Mouse (Mus musculus) mesoderm, embryonic 11.5 days (tissue): Measurements from ENCODE around the gene Chrm4.
A peak's percentile ranks its signal among the peaks of the same experiment; 100 is the strongest.

Experiments used
- DNase-seq: peaks from one replicate; pipeline ENCODE4 v3.0.0-alpha.2; 2012; ENCODE audit warnings: low read depth, low spot score

Chrm4 gene

DNA sequence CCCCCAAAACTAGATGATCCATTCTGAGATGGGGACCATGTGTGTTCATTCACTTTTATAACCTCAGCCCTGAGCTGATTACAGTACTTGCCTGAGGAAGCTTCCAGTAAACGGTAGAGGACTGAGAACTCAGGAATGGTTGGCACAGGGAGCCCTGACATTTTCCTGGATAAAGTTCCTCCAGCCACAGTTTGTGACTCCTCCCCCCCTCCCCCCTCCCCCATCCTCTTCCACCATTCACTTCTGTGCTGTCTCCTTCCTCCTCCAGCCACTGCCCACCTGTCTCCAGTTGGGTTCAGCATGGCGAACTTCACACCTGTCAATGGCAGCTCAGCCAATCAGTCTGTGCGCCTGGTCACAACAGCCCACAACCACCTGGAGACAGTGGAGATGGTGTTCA, at the start of gene Chrm4:
TSS of gene Chrm4 (plus strand) at position 301 of the 400 bp plus-strand sequence.
- no peak for DNase-seq

DNA sequence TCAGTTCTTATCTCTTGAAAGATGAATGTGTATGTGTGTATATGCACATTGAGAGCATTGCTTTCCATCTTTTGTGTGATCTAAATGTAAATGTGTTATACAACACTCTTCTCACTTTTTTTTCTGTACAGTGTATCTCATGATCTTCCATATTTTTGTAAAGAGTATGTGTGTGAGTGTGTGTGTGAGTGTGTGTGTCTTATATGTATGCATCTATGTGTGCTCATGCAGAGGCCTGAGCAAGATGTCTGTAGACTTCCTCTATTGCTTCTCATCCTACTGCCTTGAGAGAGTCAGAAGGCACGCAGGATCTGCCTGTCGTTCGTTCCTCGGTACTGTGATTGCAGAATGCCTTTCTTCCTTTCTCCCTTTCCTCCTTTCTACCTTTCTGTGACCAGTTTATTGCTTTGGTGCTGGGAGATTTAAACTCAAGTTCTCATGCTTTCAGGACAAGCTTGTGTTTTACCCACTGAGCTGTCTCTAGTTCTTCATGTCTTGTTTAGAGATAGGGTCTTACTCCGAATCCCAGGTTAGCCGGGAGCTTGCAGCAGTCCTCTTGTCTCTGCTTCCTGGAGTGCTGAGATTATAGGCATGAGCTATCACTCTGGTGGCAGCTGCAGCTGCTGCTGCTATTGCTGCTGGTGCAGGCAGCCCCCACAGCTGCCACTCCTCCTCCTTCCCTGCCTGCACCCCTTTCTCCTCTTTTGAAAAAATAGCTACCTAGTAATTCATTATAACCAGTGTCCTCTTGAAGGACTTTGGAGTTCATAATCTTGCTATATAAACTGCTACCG, 48.5 kb upstream of the Chrm4 start:
- DNase-seq, result no peak

DNA sequence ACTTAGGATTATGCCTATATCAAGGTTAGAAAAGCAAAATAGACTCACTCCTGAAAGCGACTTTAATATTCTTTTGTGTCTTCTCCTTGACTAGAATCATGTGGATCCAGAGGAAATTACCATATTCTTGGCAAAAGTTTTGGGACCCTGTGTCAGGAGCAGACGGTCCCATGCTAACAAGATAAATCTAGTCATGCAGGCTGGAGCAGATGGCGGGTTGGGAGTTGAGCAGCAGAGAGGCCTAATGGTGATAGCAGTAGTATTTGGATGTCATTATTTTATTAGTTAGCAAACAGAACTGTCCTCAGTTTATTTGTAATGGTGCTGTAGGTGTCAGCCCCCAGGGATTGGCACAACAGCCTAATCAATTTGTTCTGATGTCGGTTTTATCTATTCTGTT, 43.1 kb upstream of the Chrm4 start:
- no peak for DNase-seq

DNA sequence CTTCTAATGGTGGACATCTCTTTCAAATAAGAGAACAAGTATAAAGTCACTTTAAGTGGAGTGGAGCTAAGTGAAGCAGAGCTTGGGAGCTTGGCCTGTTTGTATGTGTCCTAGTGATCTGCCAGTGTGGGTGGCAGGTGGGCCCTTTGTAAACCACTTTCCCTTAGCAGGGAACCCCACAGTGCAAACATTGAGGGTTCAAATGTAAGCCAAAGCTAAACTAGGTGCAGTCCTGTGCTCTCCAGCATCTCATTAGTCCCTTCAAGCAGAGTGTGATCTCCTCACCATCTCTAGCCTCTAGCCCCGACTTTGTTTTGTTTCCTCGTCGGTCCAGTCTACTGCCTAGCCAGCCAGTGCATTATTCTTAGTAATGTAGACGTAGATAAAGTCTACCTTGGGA, 42.4 kb upstream of the Chrm4 start:
- DNase-seq, result no peak

DNA sequence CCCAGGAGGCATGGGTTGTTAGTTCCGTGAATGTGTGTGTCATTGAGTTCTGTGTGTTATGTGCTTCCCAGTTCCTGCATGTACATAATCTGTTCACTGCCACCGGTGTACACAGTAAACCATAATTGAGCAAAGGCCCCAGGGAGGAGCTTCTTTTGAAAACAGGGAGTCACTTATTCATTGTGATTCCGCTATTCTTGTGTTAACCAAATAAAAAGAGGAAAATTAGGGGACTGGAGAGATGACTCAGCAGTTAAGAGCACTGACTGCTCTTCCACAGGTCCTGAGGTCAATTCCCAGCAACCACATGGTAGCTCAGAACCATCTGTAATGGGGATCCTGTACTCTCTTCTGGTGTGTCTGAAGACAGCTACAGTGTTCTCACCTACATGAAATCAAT, 32.3 kb upstream of the Chrm4 start:
- no peak for DNase-seq

DNA sequence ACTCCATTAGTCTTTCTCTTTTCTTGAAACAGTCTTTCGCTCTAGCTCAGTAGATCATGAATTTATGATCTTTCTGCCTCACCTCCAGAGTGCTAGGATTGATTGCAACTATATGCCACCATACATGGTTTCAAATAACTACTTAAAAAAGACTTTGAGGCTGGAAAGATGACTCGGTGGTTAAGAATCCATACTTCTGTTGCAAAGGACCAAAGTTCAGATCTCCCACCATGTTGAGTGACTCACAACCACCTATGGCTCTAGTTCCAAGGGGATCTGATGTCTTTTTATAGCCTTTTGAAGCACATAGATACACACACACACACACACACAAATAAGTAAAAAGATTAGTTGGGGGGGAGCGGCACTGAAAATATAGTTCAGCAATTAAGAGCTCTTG, 31.6 kb upstream of the Chrm4 start:
- no peak for DNase-seq

DNA sequence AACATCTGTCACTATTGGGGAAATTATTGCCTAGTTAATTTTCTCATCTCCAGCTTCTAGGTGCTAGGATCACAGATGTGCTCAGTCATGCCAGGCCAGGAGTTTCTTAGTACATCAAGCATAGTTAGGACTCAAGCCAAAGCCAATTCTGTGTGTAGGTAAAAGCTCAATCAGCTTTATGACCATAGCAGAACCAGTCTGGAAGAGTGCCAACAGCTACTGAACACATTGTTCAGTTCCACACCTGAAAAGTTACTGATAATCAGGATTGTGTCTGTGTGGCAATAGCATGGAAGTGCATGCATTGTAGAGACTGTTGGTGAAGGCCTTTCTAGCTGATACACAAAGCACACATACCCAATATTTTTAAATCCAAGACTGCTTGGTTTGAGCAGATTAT, 29.1 kb upstream of the Chrm4 start:
- no peak for DNase-seq

DNA sequence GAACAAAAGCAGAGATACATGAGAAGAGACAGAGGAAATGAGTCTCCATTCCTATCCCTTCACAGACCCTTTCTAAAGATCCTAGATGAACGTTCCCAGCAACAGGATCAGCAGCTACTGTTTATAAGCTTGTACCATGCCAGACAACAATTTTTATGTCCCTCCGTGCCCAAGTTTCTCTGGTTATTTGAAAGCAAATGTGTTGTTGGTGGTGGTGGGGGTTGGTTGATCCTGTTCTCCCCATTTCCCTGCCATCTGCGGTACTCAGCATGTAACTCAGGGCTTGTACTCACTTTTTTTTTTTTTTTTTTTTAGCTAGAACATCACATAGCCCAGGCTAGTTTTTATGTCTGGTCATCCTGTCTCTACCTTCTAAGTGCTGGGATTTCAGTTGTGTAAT, 27.9 kb upstream of the Chrm4 start:
- no peak for DNase-seq

DNA sequence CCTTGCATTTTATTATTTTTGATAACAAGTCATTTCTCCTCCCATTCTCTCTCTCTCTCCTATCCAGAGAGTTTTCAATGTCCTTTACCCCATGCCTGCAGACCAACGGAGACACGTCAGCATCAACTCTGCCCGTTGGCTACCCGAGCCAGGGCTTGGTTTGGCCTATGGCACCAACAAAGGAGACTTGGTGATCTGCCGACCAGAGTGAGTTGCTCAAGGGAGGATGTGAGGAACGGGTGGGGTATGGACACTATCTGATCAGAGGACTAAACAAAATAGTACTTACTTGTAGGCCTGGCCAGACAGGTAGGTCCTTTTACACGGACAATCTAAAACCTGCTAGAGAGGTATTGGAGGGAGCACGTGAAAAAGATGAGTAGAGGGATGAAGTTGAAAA, 26.6 kb upstream of the Chrm4 start:
- no peak for DNase-seq

DNA sequence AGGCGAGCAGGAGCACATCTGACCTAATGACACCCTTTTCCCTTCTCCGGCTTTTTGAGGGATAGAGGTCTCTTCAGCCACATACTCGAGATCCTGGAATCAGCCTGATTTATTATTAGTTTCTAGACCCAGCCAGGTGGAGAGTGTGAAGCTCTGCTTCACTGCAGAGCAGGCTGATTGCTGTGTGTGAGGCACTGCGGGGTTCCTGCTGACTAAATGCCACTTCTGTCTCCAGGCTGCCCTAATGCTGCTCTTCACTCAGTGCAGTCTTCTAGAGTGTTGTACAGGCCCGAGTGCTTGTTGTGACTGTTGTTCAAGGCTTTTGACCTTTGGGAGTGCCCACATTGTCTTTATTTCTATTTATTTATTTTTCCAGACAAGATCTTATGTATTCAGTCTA, 24.7 kb upstream of the Chrm4 start:
- no peak for DNase-seq

DNA sequence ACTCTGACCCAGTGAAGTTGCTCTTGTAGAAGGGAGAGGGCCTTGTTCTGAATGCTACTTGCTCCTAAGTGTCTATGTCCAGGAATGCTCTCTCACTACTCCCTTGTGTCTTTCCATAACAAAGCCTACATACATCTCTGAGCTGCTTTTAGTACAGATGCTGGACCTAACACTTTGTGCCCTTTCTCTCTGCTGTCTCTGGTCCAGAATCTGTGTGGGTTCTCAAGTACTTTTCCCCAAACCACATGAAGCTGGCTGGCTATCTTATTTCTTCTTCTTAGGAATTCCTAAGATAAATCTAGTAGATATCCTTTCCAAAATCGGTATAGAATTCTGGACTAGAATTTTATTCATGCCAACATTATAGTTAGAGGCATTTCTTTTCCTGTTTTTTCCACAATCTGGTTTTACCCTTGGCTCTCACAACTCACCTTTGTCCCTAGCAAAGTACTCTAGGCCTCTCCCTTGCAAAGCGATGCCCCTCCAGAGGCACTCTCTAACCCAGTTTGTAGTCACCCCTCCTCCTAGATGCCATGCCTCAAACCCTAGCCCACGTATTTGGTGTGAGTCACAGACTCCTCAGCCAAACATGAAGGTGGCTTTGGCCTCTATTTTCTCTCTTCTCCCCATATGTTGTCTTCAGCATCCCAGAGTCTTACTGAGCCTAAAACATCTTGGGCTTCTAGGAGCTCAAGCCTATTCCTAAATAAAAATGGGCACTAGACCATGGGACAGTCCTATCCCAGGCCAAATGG, 23.7 kb upstream of the Chrm4 start:
- no peak for DNase-seq

DNA sequence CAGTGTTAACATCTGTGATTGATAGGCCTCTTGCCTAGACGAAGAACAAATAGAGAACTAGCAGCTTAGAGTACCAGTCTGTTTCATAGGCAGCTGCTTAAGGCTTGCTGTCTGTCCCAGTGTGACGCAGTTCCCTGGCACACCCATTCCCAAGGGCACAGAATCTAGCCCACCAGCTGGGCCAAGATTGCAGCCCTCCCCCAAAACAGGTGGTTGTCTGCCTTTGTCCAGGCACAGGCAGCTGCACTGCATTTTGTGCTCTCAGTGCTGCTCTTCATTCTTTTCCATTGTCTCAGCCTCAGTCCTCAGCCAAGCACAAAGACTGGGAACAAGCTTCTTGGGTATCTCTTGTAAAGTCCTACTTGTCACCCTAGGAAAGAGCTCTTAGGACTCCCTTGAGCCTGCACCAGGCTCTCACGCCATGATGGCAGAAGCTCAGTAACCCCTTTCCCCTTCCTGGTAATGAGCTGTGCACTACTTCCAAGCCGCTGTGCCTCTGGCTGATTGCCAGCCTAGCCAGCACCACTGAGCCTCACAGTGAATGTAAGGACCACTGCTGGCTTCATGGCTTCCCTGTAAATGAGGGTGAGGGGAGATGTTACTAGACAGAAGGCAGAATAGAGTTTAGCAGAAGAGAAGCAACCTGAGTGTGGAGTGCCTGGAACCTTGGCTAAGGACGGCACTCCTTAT, 22.3 kb upstream of the Chrm4 start:
- DNase-seq, result no peak

DNA sequence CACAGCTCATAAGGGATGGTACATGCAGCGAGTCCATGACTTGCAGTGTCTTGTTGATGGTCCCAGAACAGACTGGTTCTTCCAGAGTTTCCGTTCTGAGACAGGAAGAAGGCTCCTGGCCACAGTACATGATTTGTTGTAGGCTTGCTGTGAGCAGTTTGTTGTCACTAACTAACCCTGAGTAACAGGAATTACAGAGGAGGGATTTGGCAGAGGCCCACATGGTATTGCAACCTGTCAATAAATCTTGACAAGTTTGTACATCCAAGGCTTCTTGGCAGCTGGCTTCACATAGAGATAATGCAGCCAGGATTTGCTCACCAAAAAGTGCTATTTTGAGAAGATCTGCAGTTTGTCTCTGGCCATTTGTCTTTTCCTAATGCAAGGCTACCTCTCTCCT, 20.9 kb upstream of the Chrm4 start:
- DNase-seq, result no peak

DNA sequence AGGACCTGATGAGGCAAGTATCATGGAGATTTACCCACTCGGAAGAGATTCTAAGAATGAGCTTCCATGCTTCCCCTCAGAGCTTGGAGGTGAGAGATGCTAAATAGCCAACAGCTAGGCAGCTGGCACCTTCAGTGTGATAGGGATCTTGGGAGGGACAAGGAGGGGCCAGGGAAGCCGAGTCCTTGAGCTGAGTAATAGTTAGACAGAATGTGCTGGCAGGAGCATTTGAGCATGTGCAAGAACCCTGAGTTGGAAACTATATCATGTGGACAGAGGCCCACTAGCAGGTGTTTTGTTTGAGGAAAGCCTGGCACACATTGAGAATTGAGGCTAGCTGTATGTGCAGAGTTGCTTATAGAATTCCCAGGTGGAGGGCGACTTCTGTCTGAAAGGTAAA, 14.4 kb upstream of the Chrm4 start:
- no peak for DNase-seq

DNA sequence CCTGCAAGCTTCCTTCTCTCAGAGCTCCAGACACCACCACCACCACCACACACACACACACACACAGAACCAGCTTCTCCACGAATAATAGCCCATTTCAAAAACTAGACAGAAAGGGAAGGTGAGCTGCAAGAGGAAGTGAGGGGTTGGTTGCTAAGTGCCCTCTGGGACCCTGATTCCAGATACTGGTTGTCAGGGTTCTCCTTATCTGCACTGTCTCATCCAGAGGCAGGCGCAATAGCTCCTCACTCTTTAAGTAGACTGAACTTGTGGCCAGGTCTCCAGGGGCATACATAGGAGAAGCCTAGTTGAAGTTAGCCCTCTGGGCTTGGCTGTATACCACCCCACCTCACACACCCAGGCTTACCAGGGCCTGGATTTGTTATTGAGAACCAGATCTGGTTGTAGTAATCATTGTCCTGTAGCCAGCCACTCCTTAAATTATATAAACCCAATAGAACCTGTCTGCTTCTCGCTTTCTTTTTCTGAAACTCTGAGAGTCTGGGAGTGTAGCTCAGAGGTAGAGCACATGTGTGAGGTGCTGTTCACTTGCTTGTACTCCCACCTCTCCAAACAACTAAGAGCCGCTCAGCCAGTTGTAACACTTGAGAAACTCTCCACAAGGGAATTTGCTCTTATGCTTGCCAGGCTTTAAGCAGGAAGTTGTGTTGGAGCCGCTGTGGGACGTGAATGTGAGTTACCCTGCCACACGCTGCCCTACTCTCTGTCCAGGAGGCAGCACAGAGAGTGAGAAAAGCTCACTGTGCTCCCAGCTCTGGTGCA, 13.5 kb upstream of the Chrm4 start:
- no peak for DNase-seq

DNA sequence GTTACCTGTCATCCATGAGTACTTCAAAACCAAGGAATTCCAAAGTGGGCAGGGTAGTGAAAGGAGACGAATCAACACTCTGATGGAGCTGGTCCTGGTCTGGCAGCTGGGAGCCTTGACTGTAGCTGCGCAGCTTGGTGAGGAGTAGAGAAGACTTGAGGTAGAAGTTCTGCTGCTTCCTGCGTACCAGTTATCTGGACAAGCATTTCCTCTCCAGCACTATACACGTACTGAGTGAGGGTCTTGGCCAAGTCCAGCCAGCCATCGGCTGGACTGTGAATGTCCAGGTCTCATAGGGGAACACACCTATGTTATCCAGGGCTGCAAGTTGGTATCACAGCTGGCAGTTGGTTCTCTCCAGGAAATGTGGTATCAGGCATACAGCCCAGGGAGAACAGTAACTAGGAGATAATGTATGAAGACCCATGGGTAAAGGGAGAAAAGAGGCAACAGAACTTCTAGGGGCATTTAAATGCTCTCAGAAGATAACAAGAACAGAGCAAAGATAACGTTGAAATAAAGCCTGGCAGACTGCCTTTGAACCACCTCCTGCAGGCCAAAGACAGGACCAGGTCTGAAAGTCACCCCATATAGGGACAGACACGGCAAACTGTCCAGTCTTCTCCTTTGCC, 10.6 kb upstream of the Chrm4 start:
- no peak for DNase-seq

DNA sequence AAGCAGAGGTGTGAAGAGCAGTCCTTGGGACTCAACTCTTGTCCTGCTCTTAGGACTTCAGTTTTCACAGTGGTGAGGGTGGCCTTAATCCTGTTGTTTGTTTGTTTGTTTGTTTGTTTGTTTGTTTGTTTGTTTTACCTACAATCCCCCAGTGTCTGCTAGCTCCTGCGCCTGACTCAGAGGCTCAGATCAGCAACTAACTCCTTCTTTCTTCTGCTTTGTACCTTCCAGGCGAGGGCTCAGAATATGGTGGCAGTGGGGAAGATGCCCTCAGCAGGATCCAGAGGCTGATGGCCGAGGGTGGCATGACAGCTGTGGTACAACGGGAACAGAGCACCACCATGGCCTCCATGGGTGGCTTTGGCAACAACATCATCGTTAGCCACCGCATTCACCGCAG, 10.0 kb upstream of the Chrm4 start:
- DNase-seq, result no peak

DNA sequence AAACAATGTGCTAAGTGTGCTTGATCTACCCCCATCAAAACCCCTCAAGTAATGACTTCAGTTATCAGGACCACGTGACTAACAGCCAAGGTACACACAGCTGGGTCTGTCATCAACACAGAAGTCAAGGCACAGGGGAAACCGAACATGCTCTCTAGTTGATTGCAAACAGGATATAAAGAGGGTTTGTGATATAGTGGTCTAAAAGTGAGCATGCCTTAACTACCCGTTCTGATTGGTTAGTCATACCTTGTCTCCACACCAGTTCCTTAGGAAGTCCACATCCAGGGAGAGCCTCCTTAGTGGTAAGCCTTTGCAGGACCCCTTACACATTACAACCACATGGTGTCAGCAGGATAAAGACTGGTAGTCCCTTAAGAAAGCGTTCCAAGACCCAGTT, 6.9 kb upstream of the Chrm4 start:
- no peak for DNase-seq

DNA sequence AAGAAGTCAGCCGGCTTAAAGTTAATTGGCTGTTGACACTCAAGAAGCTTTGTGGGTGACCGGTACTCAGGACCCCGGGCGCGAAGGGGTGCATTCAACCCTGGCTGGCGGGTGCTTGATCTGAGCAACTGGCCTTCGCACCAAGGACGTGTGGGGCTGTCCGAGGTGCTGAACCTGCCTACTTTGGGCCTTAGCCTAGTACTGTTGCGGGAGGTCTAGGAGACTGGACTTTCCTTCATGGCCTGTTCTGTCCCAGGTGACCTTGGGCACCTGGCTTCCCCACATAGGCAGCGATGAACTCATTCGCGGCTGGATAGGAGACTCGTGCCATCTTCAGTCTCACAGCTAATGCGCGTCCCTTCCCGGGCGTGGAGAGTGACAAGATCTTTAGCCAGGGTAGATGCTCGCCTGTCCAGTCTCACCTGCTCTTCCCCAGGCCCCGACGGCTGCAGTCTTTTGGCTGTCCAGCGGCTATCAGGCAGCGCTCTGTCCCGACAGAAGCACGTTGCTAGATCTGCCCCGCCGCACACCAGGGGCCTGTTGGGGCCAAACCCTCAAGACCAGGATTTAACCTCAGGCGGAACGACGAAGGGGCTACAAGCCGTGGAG, 5.8 kb upstream of the Chrm4 start:
- DNase-seq, result peak; percentile 81

DNA sequence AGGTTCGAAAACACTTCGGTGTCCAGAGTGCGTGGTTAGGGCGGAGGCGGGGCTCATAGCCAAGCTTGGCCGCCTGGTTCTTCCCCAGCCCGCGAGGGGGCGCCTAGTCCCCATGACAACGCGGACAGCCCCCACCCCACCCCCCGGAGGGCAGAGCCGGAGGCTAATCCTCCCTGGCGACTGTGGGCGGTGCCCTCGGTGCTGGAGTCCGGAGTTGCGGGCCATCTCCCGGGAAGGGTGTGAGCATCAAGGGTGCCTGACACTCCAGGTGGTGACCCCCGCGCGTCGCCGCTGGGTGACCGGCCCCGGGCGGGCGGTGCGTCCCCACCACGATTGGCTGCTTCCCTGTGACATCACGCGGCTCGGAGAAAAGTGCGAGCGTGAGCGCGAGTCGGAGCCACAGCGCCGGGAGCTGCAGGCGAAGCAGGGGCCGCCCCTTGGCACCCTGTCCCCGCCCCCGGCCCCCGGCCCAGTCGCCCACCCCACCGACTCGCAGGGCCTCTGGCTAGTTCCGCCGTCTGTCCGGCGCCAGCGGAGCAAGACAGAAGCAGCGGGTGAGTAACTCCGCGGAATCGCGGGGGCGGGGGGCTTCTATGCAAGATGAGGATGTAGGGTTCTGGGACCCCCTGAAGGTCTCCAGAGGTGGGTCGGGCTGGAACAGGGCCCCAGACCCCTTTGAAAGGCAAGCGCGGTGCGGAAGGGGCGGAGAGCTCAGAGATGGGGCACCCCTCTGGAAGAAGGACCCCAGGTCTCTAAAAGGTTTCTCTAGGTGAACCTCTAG, 5.1 kb upstream of the Chrm4 start:
- DNase-seq, result peak; percentile 78
